Mouse (Mus musculus) c-Kit-positive CD71-positive TER-119-negative erythroid progenitor cells, embryonic 14.5 days (primary cell): ENCODE data around the gene Pla2g6.

ENCODE experiments used
- DNase-seq: peaks from one replicate; pipeline ENCODE4 v3.0.0-alpha.2; 2013; ENCODE audit warnings: low read depth

The Pla2g6 gene

DNA sequence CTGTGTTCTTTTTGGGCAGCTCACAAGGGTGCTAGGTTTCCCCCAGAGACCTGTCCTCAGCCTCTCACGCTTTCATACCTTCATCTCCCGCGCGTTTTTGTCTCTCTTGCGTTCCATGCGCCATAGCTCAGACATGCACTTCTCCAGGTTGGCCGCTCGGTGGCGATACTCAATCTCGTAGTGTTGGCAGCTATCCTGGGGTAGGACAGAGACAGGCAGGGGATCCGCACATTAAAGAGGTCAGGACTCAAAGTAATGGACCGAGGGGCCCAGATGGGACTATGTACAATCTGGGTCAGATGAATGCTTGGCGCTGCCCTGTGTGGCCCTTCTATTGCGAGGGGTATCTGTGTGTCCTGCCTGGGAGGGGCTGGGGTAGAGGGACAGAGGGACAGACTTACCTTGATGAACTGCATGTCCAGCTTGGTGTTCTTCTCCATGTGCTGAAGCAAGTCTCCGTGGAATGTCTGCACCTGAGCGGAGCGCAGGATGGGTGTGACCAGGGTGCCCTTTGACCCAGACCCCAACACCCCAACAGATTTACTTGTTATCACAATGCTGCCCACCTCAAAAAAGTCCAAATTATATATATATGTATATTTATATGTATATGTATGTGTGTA is 57.0 kb downstream of the Pla2g6 start:
- peak; percentile 52 for DNase-seq

DNA sequence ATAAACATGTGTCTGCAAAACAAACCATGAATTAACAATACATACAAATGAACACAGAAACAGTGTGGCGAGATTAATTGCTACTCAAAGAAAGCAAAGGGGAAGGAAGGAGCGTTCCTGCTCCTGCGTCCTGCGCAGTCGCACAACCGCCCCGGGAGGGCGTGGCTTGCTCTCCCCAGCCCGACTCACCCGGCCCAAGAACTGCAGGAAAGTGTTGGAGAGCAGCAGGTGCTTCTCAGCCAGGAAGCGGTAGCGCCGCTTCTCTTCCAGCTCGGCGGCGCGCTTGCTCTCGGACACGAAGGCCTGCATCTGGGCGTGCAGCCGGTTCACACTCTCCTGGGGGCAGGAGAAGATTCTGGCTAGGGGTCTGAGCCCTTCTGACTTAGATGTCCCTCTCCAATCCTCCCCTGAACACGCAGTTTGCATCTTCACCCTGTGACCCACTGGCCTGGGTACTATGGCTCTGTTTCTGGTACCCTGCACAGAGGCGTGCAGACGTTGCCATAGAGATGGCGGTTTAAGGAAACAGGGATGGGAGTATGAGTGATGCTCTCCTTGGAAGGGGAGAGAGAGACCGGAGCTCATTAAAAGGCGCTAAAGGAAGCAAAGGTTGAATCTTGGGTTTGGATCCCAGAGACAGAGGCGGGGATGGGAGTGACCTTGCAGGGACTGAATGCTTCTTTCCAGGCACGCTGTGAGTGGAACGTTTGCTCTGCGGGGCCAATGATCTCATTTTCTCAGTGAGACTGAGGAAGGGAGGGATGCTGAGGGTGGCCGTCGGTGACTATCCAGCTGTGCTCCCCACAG is 57.7 kb downstream of the Pla2g6 start:
- peak; percentile 56 for DNase-seq

DNA sequence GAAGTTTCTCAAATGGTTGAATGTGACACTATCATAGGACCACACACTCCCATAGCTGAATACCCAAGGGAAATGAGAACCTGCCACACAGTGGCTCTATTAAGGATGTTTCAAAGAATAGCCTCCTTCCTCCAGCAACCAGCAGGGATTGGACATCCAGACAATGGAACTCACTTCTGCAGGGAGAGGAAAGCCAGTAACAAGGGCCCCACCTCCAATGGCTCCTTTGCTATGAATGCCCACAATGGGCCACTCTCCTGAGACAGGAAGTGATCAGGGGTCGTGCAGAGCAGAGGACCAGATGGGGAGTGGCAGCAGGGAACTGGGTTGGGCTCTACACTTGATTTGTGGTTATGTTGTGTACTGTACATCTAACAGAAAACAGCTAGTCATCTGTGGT is 59.7 kb downstream of the Pla2g6 start:
- no peak for DNase-seq

DNA sequence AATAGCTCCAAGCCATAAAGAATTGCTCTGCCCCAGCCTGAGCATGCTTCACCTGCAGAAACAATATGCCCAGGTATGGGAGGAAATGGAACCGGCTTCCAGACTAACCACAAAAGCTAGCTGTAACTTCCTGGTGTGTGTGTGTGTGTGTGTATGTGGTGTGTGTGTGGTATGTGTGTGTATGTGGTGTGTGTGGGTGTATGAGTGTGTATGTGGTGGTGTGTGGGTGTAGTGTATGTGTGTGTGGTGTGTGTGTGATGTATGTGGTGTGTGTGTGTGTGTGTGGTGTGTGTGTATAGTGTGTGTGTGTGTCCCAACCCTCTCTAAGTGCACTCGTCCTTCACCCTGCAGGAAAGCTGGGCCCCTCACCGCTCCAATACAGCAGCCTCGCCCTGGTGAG is 62.8 kb downstream of the Pla2g6 start:
- DNase-seq = no peak

DNA sequence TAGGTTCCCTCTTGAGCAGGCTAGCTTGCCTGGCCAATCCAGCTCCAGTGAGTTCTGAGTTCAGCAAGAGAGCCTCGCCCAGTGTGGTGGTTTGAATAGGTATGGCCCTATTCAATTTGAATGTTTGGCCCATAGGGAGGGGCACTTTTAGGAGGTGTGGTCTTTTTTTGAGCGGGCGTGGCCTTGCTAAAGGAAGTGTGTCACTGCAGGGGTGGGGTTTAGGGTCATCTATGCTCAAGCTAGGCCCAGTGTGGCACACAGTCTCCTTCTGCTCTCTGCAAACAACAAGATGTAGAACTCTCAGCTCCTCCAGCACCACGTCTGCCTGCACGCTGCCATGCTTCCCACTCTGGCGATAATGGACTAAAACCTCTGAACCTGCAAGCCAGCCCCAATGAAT is 64.5 kb downstream of the Pla2g6 start:
- no peak for DNase-seq

DNA sequence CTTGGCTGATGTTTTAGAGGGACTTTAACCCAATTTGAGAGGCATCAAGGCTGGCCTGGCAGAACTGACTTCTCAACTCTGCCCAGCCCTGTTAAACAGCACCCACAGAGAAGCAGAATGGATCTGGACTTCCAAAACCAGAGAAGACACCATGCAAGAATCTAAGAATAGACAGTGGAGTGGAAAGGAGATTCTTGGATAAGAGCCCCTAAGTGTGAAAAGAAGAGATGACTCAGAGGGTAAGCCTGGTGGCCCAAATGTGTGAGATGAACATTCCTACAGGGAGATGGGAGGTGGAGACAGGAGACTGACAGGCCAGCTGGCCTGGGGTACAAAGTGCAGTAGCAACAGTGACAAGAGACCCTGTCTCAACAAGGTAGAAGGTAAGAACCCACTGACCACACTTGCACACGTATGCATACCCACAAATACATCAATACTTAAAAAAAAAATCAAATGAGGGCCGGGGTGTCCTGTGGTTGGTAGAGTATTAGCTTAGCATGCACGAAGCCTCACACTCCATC is 65.3 kb downstream of the Pla2g6 start:
- no peak for DNase-seq

DNA sequence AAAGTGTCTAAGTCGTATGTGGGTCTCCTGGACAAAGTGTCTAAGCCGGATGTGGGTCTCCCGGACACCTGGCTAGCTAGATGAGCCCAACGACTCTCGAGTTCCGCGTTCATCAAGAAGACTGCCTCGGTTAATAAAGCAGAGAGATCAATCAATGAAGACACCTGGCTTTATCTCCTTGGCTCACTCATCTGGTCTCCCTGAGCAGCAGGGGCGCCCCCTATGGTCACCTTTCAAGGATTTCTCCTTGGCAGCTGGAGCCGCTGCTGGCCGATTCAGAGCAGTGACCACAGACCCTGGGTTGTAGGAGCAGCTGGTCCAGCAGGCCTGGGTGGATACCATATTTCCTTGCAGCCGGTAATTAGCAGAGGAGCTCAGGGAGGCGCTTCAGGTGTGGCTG is 65.8 kb downstream of the Pla2g6 start:
- no peak for DNase-seq

DNA sequence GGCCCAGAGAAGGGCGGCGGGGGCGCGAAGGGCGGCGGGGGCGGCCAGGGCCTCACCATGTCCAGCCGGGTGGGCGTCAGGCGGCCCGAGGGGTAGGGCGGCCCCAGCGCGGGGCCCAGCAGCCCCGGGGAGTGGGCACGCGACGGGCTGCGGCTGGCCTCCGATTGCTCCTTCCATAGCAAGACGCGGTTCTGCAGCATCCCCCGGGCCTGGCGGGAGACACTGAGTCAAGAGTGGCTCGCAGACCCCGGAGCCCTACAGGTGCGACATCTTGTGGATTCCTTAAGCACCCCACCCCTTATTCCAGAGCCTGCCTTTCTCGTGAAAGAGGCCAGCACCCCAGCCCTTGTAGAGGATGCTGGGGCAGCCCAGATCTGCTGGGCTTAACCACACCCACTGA is 66.4 kb downstream of the Pla2g6 start:
- no peak for DNase-seq

DNA sequence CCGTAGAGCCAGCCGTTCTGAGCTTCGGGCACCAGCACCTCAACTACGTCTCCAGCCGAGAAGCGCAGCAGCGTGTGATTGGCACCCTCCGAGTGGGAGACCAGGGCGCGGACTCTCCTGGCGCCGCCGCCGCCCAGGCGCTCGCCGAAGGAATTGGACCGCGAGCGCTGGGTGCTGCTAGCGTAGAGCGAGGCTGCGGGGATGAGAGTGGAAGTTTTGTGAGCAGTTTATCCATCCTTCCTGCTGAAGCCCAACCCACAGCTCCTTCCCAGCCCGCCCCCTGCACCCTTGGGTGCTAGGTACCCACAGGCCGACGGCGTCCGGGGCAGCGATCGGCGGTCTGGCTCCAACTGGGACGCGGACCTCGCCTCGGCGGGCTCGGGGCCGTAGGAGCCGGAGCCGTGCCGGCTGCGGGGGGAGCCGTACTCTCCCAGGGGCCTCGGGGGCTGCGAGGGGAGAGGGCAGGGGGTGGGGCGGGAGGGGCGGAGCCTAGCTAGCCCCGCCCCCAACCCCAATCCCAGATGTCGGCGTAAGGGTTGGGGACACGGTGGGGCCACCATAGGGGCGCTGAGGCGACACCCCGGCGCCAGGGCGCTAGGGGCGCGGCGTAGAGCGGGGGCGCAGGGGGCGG is 67.0 kb downstream of the Pla2g6 start:
- no peak for DNase-seq

DNA sequence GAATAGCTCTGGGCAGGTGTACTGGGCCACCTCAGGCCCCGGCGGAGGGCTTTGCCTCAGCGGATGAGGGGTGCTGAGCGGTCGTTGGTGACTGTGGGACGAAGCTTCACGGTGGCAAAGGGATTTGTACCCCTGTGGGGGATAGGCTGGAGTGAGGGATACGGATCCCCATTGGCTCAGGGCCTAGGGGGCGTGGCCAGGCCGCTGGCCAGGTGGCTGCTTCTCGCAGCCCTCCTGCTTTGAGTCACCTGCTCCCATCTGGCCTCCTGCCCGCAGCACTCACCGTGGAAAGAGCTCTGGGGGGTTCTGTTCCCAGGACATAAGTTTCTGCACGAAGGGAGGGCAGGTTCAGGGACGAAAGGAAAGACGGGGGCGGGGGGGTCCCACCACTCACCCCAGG is 69.7 kb downstream of the Pla2g6 start:
- DNase-seq = no peak

DNA sequence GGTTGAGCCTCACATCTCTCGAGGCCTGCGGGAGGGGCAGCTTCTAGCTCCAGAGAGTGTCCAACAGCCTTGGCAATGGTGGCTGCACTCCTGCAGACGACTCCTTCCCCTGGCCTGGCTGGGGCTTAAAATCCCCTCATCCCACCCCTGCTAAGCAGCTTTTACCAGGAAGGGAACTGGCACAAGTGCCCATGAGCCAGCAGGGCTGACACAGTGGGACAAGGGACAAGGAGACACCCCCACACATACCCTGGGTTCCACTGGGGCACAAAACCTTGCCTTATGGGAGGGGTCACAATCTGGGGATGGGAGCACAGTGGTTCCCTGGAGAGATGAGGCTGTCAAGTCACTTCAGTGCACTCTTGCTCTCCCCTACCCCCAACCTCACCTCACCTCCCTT is 73.5 kb downstream of the Pla2g6 start, which contains the start of gene Slc16a8:
TSS of gene Slc16a8 (minus strand) at position 101 of the 400 bp plus-strand sequence.
- no peak for DNase-seq

DNA sequence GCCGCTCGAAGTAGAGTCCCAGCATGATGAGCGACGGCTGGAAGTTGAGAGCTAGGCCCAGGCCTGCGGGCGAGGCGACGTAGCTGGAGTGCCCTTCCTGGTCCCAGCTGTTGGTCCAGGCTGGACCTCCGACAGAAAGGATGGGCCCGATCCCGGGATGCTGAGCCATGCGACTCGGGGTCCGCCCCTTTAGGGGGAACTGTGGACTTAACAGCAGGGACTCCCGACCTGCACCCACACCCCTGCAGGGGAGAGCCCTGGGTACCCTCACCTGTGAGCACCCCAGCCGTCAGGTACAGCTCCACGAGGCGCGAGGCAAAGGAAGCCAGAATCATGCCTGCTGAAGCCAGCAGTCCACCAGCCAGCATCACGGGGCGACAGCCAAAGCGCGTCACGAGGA is 75.6 kb downstream of the Pla2g6 start:
- DNase-seq = no peak

DNA sequence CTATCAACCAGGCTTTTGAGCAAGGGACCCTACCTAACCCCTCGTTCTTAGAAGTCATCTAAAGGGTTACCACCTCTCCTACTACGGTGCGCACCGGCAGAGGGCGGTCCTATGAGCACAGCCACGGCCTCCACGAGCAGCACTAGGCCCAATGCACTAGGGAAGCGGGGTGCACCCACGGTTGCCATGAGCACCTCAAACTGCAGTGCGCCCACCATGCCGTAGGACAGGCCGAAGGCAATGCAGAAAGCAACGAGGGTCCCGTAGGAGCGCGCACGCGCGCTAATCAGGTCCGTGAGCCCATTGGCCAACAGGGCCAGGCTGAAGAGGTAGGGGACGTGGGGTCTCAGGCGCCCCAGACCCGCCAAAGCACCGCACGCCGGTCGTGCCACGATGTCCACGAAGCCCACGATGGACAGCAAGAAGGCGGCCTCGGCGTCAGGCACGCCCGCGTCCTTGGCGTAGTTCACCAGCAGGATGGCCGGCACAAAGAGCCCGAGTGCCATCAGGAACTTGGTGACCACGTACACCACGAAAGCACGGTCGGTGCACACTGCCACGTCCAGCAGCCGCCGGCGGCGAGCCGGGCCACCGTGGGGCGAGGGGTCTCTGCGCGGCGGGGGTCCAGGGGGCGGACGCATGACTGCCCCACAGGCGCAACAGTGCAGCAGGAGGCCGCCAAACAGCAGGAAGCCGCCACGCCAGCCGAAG is 76.3 kb downstream of the Pla2g6 start:
- no peak for DNase-seq

DNA sequence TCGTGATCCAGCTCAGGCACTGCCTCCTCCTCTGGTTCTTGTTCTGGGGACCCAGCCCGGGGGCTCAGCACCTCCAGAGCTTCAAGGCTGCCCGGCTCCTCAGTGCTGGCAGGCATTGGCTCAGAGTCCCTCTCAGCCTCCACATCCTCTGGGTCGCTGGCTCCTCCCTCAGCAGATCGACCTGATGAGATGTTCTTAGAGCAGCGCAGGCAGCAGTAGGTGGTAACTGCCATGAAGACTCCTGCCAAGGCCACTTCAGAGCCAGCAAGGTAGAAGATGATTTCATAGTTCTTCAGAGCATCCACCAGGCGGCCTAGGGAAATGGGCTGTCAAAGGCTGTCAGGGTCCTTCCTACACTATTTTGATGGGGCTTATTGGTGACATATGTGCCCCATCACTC is 77.0 kb downstream of the Pla2g6 start:
- no peak for DNase-seq

DNA sequence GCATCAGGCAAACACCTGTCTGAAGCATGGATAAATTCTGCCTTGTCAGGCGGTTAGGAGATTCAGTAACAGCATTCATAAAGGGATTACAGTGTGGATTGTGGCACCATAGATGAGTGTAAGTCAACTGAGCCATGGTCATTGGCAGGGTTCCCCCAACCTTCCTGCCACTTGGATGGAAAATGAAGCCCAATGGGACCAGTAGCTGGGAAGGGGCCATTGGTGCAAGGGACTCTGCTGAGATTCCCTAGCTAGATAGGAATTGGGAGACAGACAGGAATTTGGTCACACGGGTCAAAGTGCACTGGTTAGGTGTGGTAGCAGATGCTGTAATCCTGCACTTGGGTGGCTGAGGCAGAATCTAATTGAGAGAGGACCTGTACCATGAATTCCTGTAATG is 78.0 kb downstream of the Pla2g6 start:
- DNase-seq = no peak

DNA sequence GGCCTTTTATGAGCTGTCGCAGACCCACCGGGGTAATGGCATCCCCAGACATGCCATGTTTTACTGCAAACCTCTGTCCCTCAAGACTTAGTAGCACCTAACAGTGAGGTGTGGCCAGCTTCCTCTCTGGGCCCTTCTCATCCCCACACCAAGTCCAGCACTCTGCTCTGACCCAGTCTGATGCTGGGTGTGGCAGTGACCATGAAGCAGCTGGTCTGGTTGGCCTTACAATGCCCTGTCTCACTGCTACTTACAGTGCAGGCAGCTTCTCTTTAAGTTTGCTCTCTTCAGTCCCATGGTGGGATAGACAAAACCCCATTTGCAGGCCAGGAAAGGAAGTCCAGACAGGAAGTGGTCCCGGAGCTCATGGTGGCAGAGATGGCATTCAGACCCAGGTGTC is 82.9 kb downstream of the Pla2g6 start:
- DNase-seq = no peak

DNA sequence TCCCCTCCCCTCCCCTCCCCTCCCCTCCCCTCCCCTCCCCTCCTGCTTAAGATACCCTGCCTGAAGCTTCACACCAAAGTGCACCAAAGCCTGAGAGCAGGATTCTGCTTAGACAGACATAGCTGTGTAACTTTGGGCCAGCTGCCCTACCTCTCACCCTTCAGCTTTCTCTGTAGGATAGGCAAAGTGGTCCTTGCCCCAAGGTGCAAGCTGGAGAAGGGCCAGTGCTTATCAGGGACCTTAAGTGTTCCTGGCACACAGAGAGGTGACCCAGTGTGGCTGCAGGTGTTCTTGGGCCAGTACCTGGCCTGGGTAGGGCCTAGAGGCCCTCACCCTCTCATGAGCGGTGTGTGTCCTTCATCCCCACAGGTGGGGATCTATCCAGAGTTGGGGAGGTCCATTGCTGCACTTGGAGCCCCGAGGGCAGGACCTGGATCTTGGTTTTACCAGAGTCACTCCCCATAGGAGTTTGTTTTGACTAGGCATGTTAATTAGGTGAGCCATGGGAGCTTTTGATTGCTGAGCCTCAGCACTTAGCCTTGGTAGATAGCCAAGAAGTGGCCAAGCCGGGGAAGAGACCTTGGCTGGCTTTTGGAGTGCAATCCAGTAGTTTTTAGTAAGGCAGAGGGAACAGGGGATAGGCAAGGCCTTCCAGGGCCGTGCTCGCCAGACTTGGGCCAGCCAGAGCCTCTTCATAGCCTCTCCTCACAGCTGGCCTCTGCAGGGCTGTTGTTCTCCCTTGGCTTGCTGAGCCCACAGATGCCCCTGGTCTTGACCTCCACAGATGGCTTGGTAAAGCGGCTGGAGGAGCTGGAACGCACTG is 83.9 kb downstream of the Pla2g6 start:
- DNase-seq = no peak

DNA sequence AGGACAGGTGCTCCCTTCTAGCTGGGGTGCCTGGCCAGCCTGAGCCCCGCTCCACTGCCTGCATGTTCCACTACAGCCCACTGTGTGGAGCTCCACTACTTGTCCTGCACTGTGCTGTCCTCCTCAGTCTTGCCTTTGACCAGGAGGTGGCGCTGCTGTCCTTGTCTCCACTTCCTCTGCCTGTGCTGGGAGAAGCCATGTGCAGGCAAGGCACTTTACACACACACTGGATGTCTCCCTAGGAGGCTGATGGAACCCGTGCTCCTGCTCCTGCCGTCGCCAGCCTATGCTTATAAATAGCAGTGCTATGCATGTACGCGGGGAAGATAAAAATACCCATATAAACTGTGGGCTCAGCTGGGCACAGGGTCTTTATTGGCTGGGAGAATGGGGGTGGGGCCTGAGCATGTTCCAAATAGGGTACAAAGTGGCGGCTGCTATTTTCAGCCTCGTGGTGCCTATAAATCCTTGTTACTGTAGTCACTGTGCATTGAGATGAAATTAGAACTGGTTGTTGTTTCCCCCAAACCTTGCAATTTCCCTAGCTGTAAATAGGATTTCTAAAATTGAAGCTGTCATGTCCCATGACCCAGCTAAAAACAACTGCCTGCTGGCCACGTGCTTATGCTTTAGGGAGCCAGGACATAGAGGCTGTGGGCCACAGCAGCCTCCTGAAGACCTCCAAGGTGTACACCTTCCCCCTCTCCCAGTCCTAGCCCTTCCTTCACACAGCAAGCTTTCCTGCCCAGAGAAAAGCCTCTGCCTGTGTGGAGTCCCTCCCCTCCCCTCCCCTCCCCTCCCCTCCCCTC is 84.8 kb downstream of the Pla2g6 start:
- peak; percentile 92 for DNase-seq

DNA sequence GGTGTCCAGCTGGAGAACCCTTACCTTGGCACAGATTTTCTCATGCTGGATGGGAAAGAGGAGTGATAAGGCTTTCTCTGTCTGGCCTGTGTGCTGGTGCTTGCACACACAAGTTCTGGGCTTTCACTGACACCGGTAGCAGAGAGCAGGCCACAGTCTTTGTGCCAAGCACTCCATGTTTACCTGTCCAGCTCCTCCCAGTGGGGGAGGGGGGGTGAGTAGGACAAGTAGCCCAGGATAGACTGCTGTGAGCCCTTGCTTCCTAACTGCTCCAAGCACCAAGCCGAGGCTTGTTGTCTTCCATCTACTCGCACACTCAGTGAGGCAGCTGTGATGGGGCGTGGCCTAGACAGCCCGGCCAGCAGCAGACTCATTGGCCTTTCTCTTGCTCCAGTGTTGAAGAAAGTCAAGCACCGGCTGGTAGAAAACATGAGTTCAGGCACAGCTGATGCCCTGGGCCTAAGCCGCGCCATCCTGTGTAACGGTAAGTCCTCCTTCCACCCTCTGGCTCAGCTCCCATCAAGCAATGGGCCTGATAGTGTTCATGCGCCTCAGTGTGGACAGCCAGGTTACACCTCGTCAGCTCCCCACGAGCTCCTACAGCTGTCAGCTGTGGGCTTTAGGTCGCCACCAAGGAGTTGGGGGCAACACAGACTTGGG is 85.5 kb downstream of the Pla2g6 start:
- DNase-seq = no peak

DNA sequence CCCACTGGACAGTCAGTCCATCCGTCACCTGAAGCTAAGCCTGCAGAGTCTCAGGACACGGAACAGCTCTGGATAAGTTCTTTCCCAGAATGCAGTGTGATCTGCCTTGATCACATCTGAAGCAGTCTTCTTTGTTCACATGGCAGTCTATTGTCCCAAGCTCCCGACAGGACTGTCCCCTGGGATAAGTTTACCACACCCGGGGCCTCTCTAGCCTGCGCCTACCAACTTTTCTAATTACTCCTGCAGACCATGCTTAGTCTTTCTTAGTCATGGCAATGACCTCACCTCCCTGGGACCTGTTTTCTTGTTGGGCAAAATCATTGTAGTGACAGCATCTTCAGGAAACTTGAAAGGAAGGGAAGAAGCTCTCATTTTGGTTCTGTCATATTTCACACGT is 90.2 kb downstream of the Pla2g6 start:
- DNase-seq = no peak
